Mouse (Mus musculus): ENCODE results near the gene Ptf1a. TPM values are rescaled to one million over a fixed set of nuclear protein-coding genes. Genes with fewer than 3 reads are reported as not detected.

Ptf1a gene
- polyA plus RNA-seq, 1 experiment, result not detected

- no peak overlapping the region for H3K4me3 ChIP-seq (ENCODE audit: insufficient read depth, poor library complexity, severe bottlenecking)
- H3K27me3 ChIP-seq (ENCODE audit: control insufficient read depth, insufficient read depth, insufficient read length), result peaks cover 3% of the 10 kb centered on the region
- no peak overlapping the region for H3ac ChIP-seq (ENCODE audit: control insufficient read depth, insufficient read length, low read depth)
- TF ChIP-seq CTCF (IDR thresholded peaks at IDR 0.05; ENCODE audit: control insufficient read depth, insufficient read depth, insufficient read length), result no peak
- H3K79me3 ChIP-seq (ENCODE audit: low read depth), result no peaks in the 10 kb centered on the region
- no peaks in the 10 kb centered on the region for H3K79me2 ChIP-seq (ENCODE audit: control insufficient read depth, insufficient read depth)
- H3K36me3 ChIP-seq (ENCODE audit: control insufficient read depth, insufficient read depth), result no peaks in the 10 kb centered on the region
Observed at GRCm38 (mm10) chr2:19416066-19416465, 29.4 kb upstream of the Ptf1a start.

- no peaks in the 10 kb centered on the region for H3K79me2 ChIP-seq (ENCODE audit: control insufficient read depth, insufficient read depth)
- peaks cover 3% of the 10 kb centered on the region for H3K27me3 ChIP-seq (ENCODE audit: control insufficient read depth, insufficient read depth, insufficient read length)
- no peak for TF ChIP-seq FOSL1 (IDR thresholded peaks at IDR 0.05; ENCODE audit: insufficient read depth, low read length, poor library complexity, severe bottlenecking)
- TF ChIP-seq CEBPB (IDR thresholded peaks at IDR 0.05; ENCODE audit: low read depth), result no peak
- no peak for TF ChIP-seq MAX (IDR thresholded peaks at IDR 0.05)
- TF ChIP-seq MYOD1 (IDR thresholded peaks at IDR 0.05; ENCODE audit: control insufficient read depth, insufficient read length, low read depth), result no peak
- TF ChIP-seq CTCF (IDR thresholded peaks at IDR 0.05; ENCODE audit: control insufficient read depth, insufficient read depth, insufficient read length), result no peak
- no peak for TF ChIP-seq USF1 (IDR thresholded peaks at IDR 0.05; ENCODE audit: low read depth)
- no peak for TF ChIP-seq MYOG (IDR thresholded peaks at IDR 0.05; ENCODE audit: control insufficient read depth, extremely low read depth, insufficient read length)
- no peak overlapping the region for H3K4me3 ChIP-seq (ENCODE audit: insufficient read depth, poor library complexity, severe bottlenecking)
- no peaks in the 10 kb centered on the region for H3K36me3 ChIP-seq (ENCODE audit: control insufficient read depth, insufficient read depth)
- no peak overlapping the region for H3ac ChIP-seq (ENCODE audit: control insufficient read depth, insufficient read length, low read depth)
- H3K79me3 ChIP-seq (ENCODE audit: low read depth), result no peaks in the 10 kb centered on the region
Observed at GRCm38 (mm10) chr2:19419686-19420345, 25.6 kb upstream of the Ptf1a start.

GRCm38 (mm10) chr2:19422226-19422625 lies 23.2 kb upstream of the Ptf1a start:
- H3K36me3 ChIP-seq (ENCODE audit: control insufficient read depth, insufficient read depth), result no peaks in the 10 kb centered on the region
- TF ChIP-seq MAX (IDR thresholded peaks at IDR 0.05), result no peak
- no peaks in the 10 kb centered on the region for H3K79me2 ChIP-seq (ENCODE audit: control insufficient read depth, insufficient read depth)
- H3ac ChIP-seq (ENCODE audit: control insufficient read depth, insufficient read length, low read depth), result no peak overlapping the region
- peaks cover 3% of the 10 kb centered on the region for H3K27me3 ChIP-seq (ENCODE audit: control insufficient read depth, insufficient read depth, insufficient read length)
- no peak overlapping the region for H3K4me3 ChIP-seq (ENCODE audit: insufficient read depth, poor library complexity, severe bottlenecking)
- no peaks in the 10 kb centered on the region for H3K79me3 ChIP-seq (ENCODE audit: low read depth)

- Histone ChIP-seq H3K27me3 (ENCODE audit: control insufficient read depth, insufficient read depth, insufficient read length) (peaks cover 3% of the 10 kb centered on the region), H3ac (ENCODE audit: control insufficient read depth, insufficient read length, low read depth) (no peak overlapping the region), H3K79me2 (ENCODE audit: control insufficient read depth, insufficient read depth) (no peaks in the 10 kb centered on the region), H3K36me3 (ENCODE audit: control insufficient read depth, insufficient read depth) (no peaks in the 10 kb centered on the region), H3K79me3 (ENCODE audit: low read depth) (no peaks in the 10 kb centered on the region), H3K4me3 (ENCODE audit: insufficient read depth, poor library complexity, severe bottlenecking) (no peak overlapping the region)
- no peak for TF ChIP-seq MAX (IDR thresholded peaks at IDR 0.05)
- no peak for TF ChIP-seq CTCF (IDR thresholded peaks at IDR 0.05; ENCODE audit: control insufficient read depth, insufficient read depth, insufficient read length)
- TF ChIP-seq CEBPB (IDR thresholded peaks at IDR 0.05; ENCODE audit: low read depth), result no peak
Observed at GRCm38 (mm10) chr2:19423086-19423485, 22.4 kb upstream of the Ptf1a start.

GRCm38 (mm10) chr2:19429031-19429430 lies 16.4 kb upstream of the Ptf1a start:
- TF ChIP-seq MYOG (IDR thresholded peaks at IDR 0.05; ENCODE audit: control insufficient read depth, extremely low read depth, insufficient read length), result no peak
- TF ChIP-seq MYOD1 (IDR thresholded peaks at IDR 0.05; ENCODE audit: control insufficient read depth, insufficient read length, low read depth), result no peak
- no peak for TF ChIP-seq USF1 (IDR thresholded peaks at IDR 0.05; ENCODE audit: low read depth)
- no peak for TF ChIP-seq CEBPB (IDR thresholded peaks at IDR 0.05; ENCODE audit: low read depth)
- no peak for TF ChIP-seq MAX (IDR thresholded peaks at IDR 0.05)
- no peak for TF ChIP-seq CTCF (IDR thresholded peaks at IDR 0.05; ENCODE audit: control insufficient read depth, insufficient read depth, insufficient read length)
- no peak for TF ChIP-seq FOSL1 (IDR thresholded peaks at IDR 0.05; ENCODE audit: insufficient read depth, low read length, poor library complexity, severe bottlenecking)
- H3K4me3 ChIP-seq (ENCODE audit: insufficient read depth, poor library complexity, severe bottlenecking), result no peak overlapping the region
- no peaks in the 10 kb centered on the region for H3K79me3 ChIP-seq (ENCODE audit: low read depth)
- H3K27me3 ChIP-seq (ENCODE audit: control insufficient read depth, insufficient read depth, insufficient read length), result peaks cover 9% of the 10 kb centered on the region
- H3ac ChIP-seq (ENCODE audit: control insufficient read depth, insufficient read length, low read depth), result no peak overlapping the region
- no peaks in the 10 kb centered on the region for H3K79me2 ChIP-seq (ENCODE audit: control insufficient read depth, insufficient read depth)
- H3K36me3 ChIP-seq (ENCODE audit: control insufficient read depth, insufficient read depth), result no peaks in the 10 kb centered on the region

- Histone ChIP-seq H3K79me3 (ENCODE audit: low read depth) (no peaks in the 10 kb centered on the region), H3K36me3 (ENCODE audit: control insufficient read depth, insufficient read depth) (no peaks in the 10 kb centered on the region), H3K27me3 (ENCODE audit: control insufficient read depth, insufficient read depth, insufficient read length) (peaks cover 9% of the 10 kb centered on the region), H3K4me3 (ENCODE audit: insufficient read depth, poor library complexity, severe bottlenecking) (no peak overlapping the region), H3ac (ENCODE audit: control insufficient read depth, insufficient read length, low read depth) (no peak overlapping the region), H3K79me2 (ENCODE audit: control insufficient read depth, insufficient read depth) (no peaks in the 10 kb centered on the region)
- TF ChIP-seq FOSL1 (IDR thresholded peaks at IDR 0.05; ENCODE audit: insufficient read depth, low read length, poor library complexity, severe bottlenecking), result no peak
- TF ChIP-seq MAX (IDR thresholded peaks at IDR 0.05), result no peak
- no peak for TF ChIP-seq CEBPB (IDR thresholded peaks at IDR 0.05; ENCODE audit: low read depth)
- no peak for TF ChIP-seq MYOD1 (IDR thresholded peaks at IDR 0.05; ENCODE audit: control insufficient read depth, insufficient read length, low read depth)
- no peak for TF ChIP-seq CTCF (IDR thresholded peaks at IDR 0.05; ENCODE audit: control insufficient read depth, insufficient read depth, insufficient read length)
- TF ChIP-seq USF1 (IDR thresholded peaks at IDR 0.05; ENCODE audit: low read depth), result no peak
Observed at GRCm38 (mm10) chr2:19429691-19430690, 15.5 kb upstream of the Ptf1a start.

Measured in C2C12 (cell line).